Mouse (Mus musculus) hindbrain, embryonic 10.5 days (tissue): ENCODE measurements around the gene Kif24. TPM values are rescaled to one million over a fixed set of nuclear protein-coding genes. Genes with fewer than 3 reads are reported as not detected.
A peak's percentile ranks its signal among the peaks of the same experiment; 100 is the strongest.

ENCODE experiments used
- DNase-seq: peaks from one replicate; pipeline ENCODE4 v3.0.0-alpha.2; 2017; ENCODE audit warnings: low spot score
- H3K27ac ChIP-seq: fragments of 300-500 bp; sonication (generic); 2 replicates; pipeline ENCODE4 v1.5.1; 2016; ENCODE audit warnings: mild to moderate bottlenecking, moderate library complexity
- H3K27me3 ChIP-seq: fragments of 300-500 bp; sonication (generic); 2 replicates; pipeline ENCODE4 v1.6.1; 2016; ENCODE audit warnings: mild to moderate bottlenecking; ENCODE audit not compliant: poor library complexity, insufficient read depth, severe bottlenecking
- H3K36me3 ChIP-seq: fragments of 300-500 bp; sonication (generic); 2 replicates; pipeline ENCODE4 v1.6.1; 2016; ENCODE audit warnings: mild to moderate bottlenecking, moderate library complexity
- H3K4me1 ChIP-seq: fragments of 300-500 bp; sonication (generic); replicated peaks from 2 replicates; pipeline ENCODE4 v1.6.1; 2016; ENCODE audit warnings: mild to moderate bottlenecking
- H3K4me3 ChIP-seq: fragments of 300-500 bp; sonication (generic); 2 replicates; pipeline ENCODE4 v1.5.1; 2016; ENCODE audit warnings: mild to moderate bottlenecking, moderate library complexity
- H3K9me3 ChIP-seq: fragments of 300-500 bp; sonication (generic); 2 replicates; pipeline ENCODE4 v1.6.1; 2016; ENCODE audit warnings: mild to moderate bottlenecking, moderate library complexity
- WGBS: fragments of 180-500 bp; shearing (Covaris S2); methylation state at CpG from one replicate; pipeline ENCODE4 v1.1.7; 2016; 5-methylcytosine and 5-hydroxymethylcytosine counted together
- polyA plus RNA-seq: library from polyadenylated mRNA; unstranded; fragments of >200 nt; fragmentation: Nextera tagmentation; extraction: Ambion mirVana; gene quantifications from 2 replicates; pipeline ENCODE4 v1.2.1, GENCODE M21; 2016

Kif24 gene
- polyA plus RNA-seq, 1 experiment from 2014 or later = 13.7 TPM

DNA sequence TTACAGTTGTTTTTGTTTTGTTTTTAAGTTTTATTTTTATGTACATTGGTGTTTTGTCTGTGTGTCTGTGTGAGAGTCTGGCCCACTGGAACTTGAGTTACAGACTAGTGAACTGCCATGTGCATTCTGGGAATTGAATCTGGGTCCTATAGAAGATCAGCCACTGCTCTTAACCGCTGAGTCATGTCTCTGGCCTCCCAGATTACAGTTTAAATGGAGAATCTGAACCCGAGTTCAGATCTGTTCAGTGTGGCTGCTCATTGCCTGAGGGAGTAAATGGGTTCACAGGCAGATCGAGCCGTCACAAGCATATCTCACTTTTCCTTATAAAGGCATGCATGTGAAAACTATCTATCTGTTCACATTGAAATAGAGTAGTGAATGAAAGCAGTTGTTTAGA lies 111.9 kb downstream of the Kif24 start:
- H3K27me3 ChIP-seq = no peaks in the 10 kb centered on the region
- no peak overlapping the region for H3K4me3 ChIP-seq
- WGBS = 94% methylated on average over 4 of the region's 4 CpGs
- no peak for DNase-seq
- H3K36me3 ChIP-seq = peaks cover 52% of the 10 kb centered on the region
- peaks cover 4% of the 10 kb centered on the region; the same call in 1 of the 2 replicates for H3K9me3 ChIP-seq
- H3K27ac ChIP-seq = no peak overlapping the region
- peaks cover 16% of the 10 kb centered on the region for H3K4me1 ChIP-seq

GRCm38 (mm10) chr4:41349199-41349591 lies 115.5 kb downstream of the Kif24 start:
- peaks cover 19% of the 10 kb centered on the region for H3K4me1 ChIP-seq
- H3K27ac ChIP-seq = peak overlapping the region; percentile 94
- WGBS = under 1% methylated on average over 28 of the region's 28 CpGs
- no peak for DNase-seq
- no peaks in the 10 kb centered on the region for H3K27me3 ChIP-seq
- H3K36me3 ChIP-seq = peaks cover 28% of the 10 kb centered on the region
- H3K4me3 ChIP-seq = peak overlapping the region; percentile 78
- H3K9me3 ChIP-seq = no peaks in the 10 kb centered on the region

DNA sequence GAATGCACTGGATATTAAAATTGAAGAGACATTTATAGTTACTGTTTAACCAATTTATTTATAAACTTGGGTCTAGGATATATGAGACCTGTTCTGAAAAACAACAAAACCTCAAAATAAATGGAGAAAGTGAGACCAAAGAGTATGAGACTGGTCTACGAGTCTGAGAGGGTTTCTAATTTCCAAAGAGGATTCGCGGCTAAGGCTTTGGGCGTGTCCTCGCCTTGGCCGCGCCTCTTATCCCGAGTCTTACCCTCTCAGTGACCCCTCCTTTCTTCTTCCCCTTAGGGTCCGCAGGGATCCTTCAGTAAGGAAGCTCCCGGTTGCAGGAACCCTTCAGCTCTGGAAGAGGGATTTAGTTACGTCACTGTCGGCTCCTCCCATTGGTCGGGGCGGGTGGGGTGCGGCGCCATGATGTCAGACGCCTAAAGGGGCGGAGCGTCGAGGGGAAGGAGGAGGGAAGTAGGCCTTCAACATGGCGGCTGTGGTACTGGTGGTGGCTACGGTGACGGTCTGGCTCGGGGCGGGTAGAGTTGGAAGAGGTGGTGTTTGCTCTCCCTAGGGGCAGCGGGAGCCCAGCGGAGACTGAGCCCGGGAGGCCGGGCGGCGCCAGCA lies 116.0 kb downstream of the Kif24 start, which contains the start of gene Ubap1:
Gene Ubap1 (plus strand): TSS at position 413 of the 615 bp plus-strand sequence.
- no peaks in the 10 kb centered on the region for H3K27me3 ChIP-seq
- H3K36me3 ChIP-seq = peaks cover 26% of the 10 kb centered on the region
- under 1% methylated on average over 31 of the region's 31 CpGs for WGBS
- H3K9me3 ChIP-seq = no peaks in the 10 kb centered on the region
- peak; percentile 99 for DNase-seq
- peak within 1 kb of the TSS; percentile 78 for H3K4me3 ChIP-seq
- peaks cover 19% of the 10 kb centered on the region for H3K4me1 ChIP-seq
- peak within 1 kb of the TSS; percentile 94 for H3K27ac ChIP-seq

GRCm38 (mm10) chr4:41347839-41348238 lies 116.8 kb downstream of the Kif24 start:
- Histone ChIP-seq H3K4me3 (peak overlapping the region; percentile 78; the same call in 1 of the 2 replicates), H3K27me3 (no peaks in the 10 kb centered on the region), H3K4me1 (peaks cover 19% of the 10 kb centered on the region), H3K36me3 (peaks cover 21% of the 10 kb centered on the region), H3K27ac (peak overlapping the region; percentile 94), H3K9me3 (no peaks in the 10 kb centered on the region)
- WGBS = 61% methylated on average over 5 of the region's 5 CpGs
- DNase-seq = no peak

GRCm38 (mm10) chr4:41346011-41346410 lies 118.7 kb downstream of the Kif24 start:
- no peak overlapping the region for H3K4me3 ChIP-seq
- H3K36me3 ChIP-seq = peaks cover 2% of the 10 kb centered on the region
- H3K4me1 ChIP-seq = peaks cover 19% of the 10 kb centered on the region
- H3K27me3 ChIP-seq = no peaks in the 10 kb centered on the region
- no peak overlapping the region for H3K27ac ChIP-seq
- DNase-seq = no peak
- WGBS = 75% methylated on average over 2 of the region's 2 CpGs
- H3K9me3 ChIP-seq = no peaks in the 10 kb centered on the region

DNA sequence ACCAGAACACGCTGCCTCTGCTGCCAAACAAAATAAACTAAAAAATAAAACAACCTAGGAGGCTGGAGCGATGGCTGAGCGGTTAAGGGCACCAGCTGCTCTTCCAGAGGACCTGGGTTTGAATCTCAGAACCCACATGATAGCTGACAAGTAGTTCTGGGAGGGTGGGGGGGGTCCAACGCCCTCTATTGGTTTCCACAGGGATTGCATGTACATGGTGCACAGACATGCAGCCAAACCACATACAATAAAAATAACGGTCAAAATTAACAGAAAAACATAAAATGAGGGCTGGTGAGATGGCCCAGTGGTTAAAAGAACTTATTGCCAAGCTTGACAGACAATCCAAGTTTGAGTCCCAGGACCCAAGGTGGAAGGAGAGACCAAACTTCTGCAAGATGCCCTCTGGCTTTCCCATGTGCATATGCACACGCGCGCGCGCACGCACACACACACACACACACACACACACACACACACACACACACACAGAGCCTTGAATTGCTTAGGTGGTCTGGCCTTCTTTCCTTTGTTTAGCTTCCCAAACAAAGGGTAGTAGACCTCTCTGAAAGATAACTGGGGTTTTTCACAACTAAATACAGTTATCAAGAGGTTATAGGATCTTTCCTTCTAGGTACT lies 123.7 kb downstream of the Kif24 start:
- Histone ChIP-seq H3K36me3 (no peaks in the 10 kb centered on the region), H3K4me3 (no peak overlapping the region), H3K4me1 (no peaks in the 10 kb centered on the region), H3K27ac (no peak overlapping the region), H3K9me3 (no peaks in the 10 kb centered on the region), H3K27me3 (no peaks in the 10 kb centered on the region)
- DNase-seq = no peak
- WGBS = 83% methylated on average over 11 of the region's 11 CpGs

Other genes starting within 250 kb of the Kif24 start
- gene Ubap2, start 189.7 kb downstream of the Kif24 start, polyA plus RNA-seq = 85.8 and 89.3 TPM in 2 replicates
- 57.8 and 64.0 TPM in 2 replicates for gene Dcaf12, start 150.0 kb downstream of the Kif24 start, polyA plus RNA-seq
- gene Ubap1, start 115.9 kb downstream of the Kif24 start, polyA plus RNA-seq = 73.4 and 73.8 TPM in 2 replicates
- 57.6 and 73.0 TPM in 2 replicates for gene Nudt2, start 264 bp upstream of the Kif24 start, polyA plus RNA-seq
- gene AI464131, start 38.2 kb upstream of the Kif24 start, polyA plus RNA-seq = 7.4 and 9.1 TPM in 2 replicates
- gene 1110017D15Rik, start 52.4 kb upstream of the Kif24 start, polyA plus RNA-seq = 8.1 and 14.7 TPM in 2 replicates
- 6.2 and 8.3 TPM in 2 replicates for gene Fam219a, start 104.7 kb upstream of the Kif24 start, polyA plus RNA-seq
- 1.4 and 4.3 TPM in 2 replicates for gene Dnaic1, start 104.9 kb upstream of the Kif24 start, polyA plus RNA-seq
- gene Enho, start 175.4 kb upstream of the Kif24 start, polyA plus RNA-seq = 27.3 and 50.9 TPM in 2 replicates
- 29.7 and 51.6 TPM in 2 replicates for gene Cntfr, start 232.2 kb upstream of the Kif24 start, polyA plus RNA-seq
- 84.3 and 91.4 TPM in 2 replicates for gene Il11ra1, start 235.1 kb upstream of the Kif24 start, polyA plus RNA-seq
- gene Rpp25l, start 248.6 kb upstream of the Kif24 start, polyA plus RNA-seq = 89.7 and 96.6 TPM in 2 replicates